Mouse (Mus musculus) gastrocnemius, postnatal 25 days (tissue): Measurements from ENCODE around the gene Srgap3. TPM values are rescaled to one million over a fixed set of nuclear protein-coding genes. Genes with fewer than 3 reads are reported as not detected.
A peak's percentile ranks its signal among the peaks of the same experiment; 100 is the strongest.

ENCODE experiments used
- DNase-seq: peaks from one replicate; pipeline ENCODE4 v3.0.0; 2022
- total RNA-seq, 2 experiments: library from RNA; stranded (reverse); gene quantifications; 1 replicate in 1 of 2; 2 replicates in 1 of 2; pipeline ENCODE4 v1.2.3; 2021

Gene Srgap3
- total RNA-seq, 2 experiments from 2014 or later = 1.8 to 2.1 TPM

- no peak for DNase-seq
Measured at GRCm38 (mm10) chr6:112909711-112910110, 37.4 kb downstream of the Srgap3 start.

- DNase-seq = no peak
Measured at GRCm38 (mm10) chr6:112907887-112908584, 39.0 kb downstream of the Srgap3 start.

GRCm38 (mm10) chr6:112903796-112904195 is 43.3 kb downstream of the Srgap3 start:
- no peak for DNase-seq

- no peak for DNase-seq
Measured at GRCm38 (mm10) chr6:112903226-112903625, 43.8 kb downstream of the Srgap3 start.

GRCm38 (mm10) chr6:112902791-112903190 is 44.3 kb downstream of the Srgap3 start:
- DNase-seq = no peak

- DNase-seq = no peak
Measured at GRCm38 (mm10) chr6:112900306-112900705, 46.8 kb downstream of the Srgap3 start.

- DNase-seq = peak; percentile 37
Measured at GRCm38 (mm10) chr6:112899711-112900110, 47.4 kb downstream of the Srgap3 start.

- DNase-seq = no peak
Measured at GRCm38 (mm10) chr6:112899276-112899675, 47.8 kb downstream of the Srgap3 start.

GRCm38 (mm10) chr6:112898435-112898834 is 48.6 kb downstream of the Srgap3 start:
- DNase-seq = no peak

- no peak for DNase-seq
Measured at GRCm38 (mm10) chr6:112896372-112896771, 50.7 kb downstream of the Srgap3 start.

GRCm38 (mm10) chr6:112890331-112890751 is 56.7 kb downstream of the Srgap3 start:
- DNase-seq = no peak

GRCm38 (mm10) chr6:112883588-112884135 is 63.4 kb downstream of the Srgap3 start:
- DNase-seq = no peak

- no peak for DNase-seq
Measured at GRCm38 (mm10) chr6:112880048-112880534, 67.0 kb downstream of the Srgap3 start.

- DNase-seq = no peak
Measured at GRCm38 (mm10) chr6:112879154-112879553, 67.9 kb downstream of the Srgap3 start.

GRCm38 (mm10) chr6:112873089-112873835 is 73.8 kb downstream of the Srgap3 start:
- no peak for DNase-seq

GRCm38 (mm10) chr6:112871241-112871780 is 75.8 kb downstream of the Srgap3 start:
- no peak for DNase-seq

- no peak for DNase-seq
Measured at GRCm38 (mm10) chr6:112868197-112868957, 78.7 kb downstream of the Srgap3 start.

- DNase-seq = no peak
Measured at GRCm38 (mm10) chr6:112866096-112866495, 81.0 kb downstream of the Srgap3 start.

- no peak for DNase-seq
Measured at GRCm38 (mm10) chr6:112865021-112865531, 82.0 kb downstream of the Srgap3 start.

- DNase-seq = no peak
Measured at GRCm38 (mm10) chr6:112862465-112862864, 84.6 kb downstream of the Srgap3 start.
